Mouse (Mus musculus): ENCODE results near the gene Stat2. TPM values are rescaled to one million over a fixed set of nuclear protein-coding genes. Genes with fewer than 3 reads are reported as not detected.
"Not testable (repeated sequence)": the region's sequence is repeated elsewhere in the genome, so short reads cannot be mapped to it uniquely, and the experiment has no call there.

Gene Stat2
- polyA plus RNA-seq, 1 experiment, result 3.9 TPM

DNA sequence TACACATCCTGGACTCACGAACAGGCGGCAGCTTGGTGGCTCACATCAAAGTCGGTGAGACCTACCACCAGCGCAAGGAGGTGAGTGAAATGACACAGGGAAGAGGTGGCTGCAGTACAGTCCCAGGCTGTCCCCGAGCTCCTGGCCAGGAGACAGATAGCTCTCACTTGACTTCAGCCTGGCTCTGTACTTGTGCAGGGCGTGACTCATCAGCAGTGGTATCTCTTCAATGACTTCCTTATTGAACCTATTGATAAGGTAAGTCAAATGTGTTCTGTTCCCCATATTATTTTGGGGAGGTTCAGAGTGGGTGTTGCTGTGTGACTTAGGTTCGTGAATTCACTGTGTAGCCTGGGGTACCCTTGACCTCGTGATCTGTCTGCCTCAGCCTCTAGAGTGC, 45.2 kb downstream of the Stat2 start:
- H3K79me2 ChIP-seq (ENCODE audit: control insufficient read depth, insufficient read depth), result no peaks in the 10 kb centered on the region
- no peaks in the 10 kb centered on the region for H3K79me3 ChIP-seq (ENCODE audit: low read depth)
- no peak overlapping the region for H3ac ChIP-seq (ENCODE audit: control insufficient read depth, insufficient read length, low read depth)
- TF ChIP-seq MYOD1 (IDR thresholded peaks at IDR 0.05; ENCODE audit: control insufficient read depth, insufficient read length, low read depth), result no peak
- TF ChIP-seq MAX (IDR thresholded peaks at IDR 0.05), result no peak
- no peak for TF ChIP-seq CEBPB (IDR thresholded peaks at IDR 0.05; ENCODE audit: low read depth)
- TF ChIP-seq FOSL1 (IDR thresholded peaks at IDR 0.05; ENCODE audit: insufficient read depth, low read length, poor library complexity, severe bottlenecking), result no peak
- TF ChIP-seq MYOG (IDR thresholded peaks at IDR 0.05; ENCODE audit: control insufficient read depth, extremely low read depth, insufficient read length), result no peak
- no peak for TF ChIP-seq USF1 (IDR thresholded peaks at IDR 0.05; ENCODE audit: low read depth)
- TF ChIP-seq CTCF (IDR thresholded peaks at IDR 0.05; ENCODE audit: control insufficient read depth, insufficient read depth, insufficient read length), result no peak
- H3K27me3 ChIP-seq (ENCODE audit: control insufficient read depth, insufficient read depth, insufficient read length), result no peaks in the 10 kb centered on the region
- no peak overlapping the region for H3K4me3 ChIP-seq (ENCODE audit: insufficient read depth, poor library complexity, severe bottlenecking)
- H3K36me3 ChIP-seq (ENCODE audit: control insufficient read depth, insufficient read depth), result peaks cover 65% of the 10 kb centered on the region

- peaks cover 5% of the 10 kb centered on the region for H3K79me3 ChIP-seq (ENCODE audit: low read depth)
- H3K27me3 ChIP-seq (ENCODE audit: control insufficient read depth, insufficient read depth, insufficient read length), result no peaks in the 10 kb centered on the region
- peaks cover 25% of the 10 kb centered on the region for H3K79me2 ChIP-seq (ENCODE audit: control insufficient read depth, insufficient read depth)
- peak overlapping the region; percentile 34 for H3ac ChIP-seq (ENCODE audit: control insufficient read depth, insufficient read length, low read depth)
- peaks cover 48% of the 10 kb centered on the region for H3K36me3 ChIP-seq (ENCODE audit: control insufficient read depth, insufficient read depth)
- peak overlapping the region; percentile 92 for H3K4me3 ChIP-seq (ENCODE audit: insufficient read depth, poor library complexity, severe bottlenecking)
- TF ChIP-seq USF1 (IDR thresholded peaks at IDR 0.05; ENCODE audit: low read depth), result no peak
- TF ChIP-seq MAX (IDR thresholded peaks at IDR 0.05), result no peak
Observed at GRCm38 (mm10) chr10:128321641-128322040, 51.3 kb downstream of the Stat2 start.

DNA sequence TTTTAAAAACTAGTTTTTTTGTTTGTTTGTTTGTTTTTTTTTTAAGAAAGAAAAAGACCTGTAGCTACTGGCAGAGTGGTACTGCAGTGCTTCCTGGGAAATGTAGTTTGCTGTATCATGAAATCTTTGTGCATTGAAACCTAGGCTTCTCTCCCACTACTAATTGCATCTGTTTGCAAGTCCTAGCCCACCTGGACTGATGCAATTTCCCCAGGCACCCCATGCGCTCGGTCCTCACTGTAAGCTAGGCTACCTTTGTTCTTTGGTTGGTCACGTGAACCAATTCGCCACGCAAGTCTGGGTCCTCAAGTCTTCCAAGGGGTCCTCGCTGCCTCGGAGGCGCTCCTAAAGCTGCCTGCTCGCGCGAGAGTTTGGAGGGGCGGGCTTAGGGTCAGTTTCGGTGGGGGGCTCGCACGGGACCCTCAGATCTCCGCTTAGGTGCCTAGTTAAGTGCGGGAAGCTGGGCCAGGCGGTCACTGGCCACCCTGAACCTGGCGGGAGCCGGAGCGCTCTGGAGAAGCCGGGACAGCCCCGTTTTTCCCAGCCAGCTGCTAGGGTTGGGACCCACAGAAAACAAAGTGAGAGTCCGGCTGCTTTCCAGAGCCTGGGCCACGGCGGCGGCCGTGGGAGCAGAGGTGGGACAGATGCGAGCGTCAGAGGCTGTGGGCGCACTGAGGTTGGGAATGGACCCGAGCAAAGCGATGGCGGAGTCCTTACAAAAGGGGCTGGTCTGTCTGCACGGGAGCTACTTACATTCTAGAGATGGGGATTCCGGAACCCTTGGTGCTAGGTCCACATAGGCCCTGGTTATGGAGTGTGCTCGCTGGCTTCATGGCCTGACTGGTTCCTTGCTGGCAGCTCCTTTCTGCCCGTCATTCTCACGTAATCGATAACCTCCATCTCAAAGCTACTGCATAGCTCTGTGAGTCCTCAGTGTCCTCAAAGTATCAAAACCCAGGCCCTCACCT, 52.1 kb downstream of the Stat2 start, which contains the start of gene Cnpy2:
Gene Cnpy2 (plus strand): TSS at position 319 of the 968 bp plus-strand sequence.
- H3ac ChIP-seq (ENCODE audit: control insufficient read depth, insufficient read length, low read depth), result peak within 1 kb of the TSS; percentile 98
- peaks cover 5% of the 10 kb centered on the region for H3K79me3 ChIP-seq (ENCODE audit: low read depth)
- peak within 1 kb of the TSS; percentile 92 for H3K4me3 ChIP-seq (ENCODE audit: insufficient read depth, poor library complexity, severe bottlenecking)
- TF ChIP-seq MAX (IDR thresholded peaks at IDR 0.05), result peak; percentile 86
- peak; percentile 98 for TF ChIP-seq USF1 (IDR thresholded peaks at IDR 0.05; ENCODE audit: low read depth)
- no peak for TF ChIP-seq CTCF (IDR thresholded peaks at IDR 0.05; ENCODE audit: control insufficient read depth, insufficient read depth, insufficient read length)
- H3K36me3 ChIP-seq (ENCODE audit: control insufficient read depth, insufficient read depth), result peaks cover 48% of the 10 kb centered on the region
- no peaks in the 10 kb centered on the region for H3K27me3 ChIP-seq (ENCODE audit: control insufficient read depth, insufficient read depth, insufficient read length)
- H3K79me2 ChIP-seq (ENCODE audit: control insufficient read depth, insufficient read depth), result peaks cover 25% of the 10 kb centered on the region

GRCm38 (mm10) chr10:128323516-128323915, 53.2 kb downstream of the Stat2 start:
- Histone ChIP-seq H3K4me3 (ENCODE audit: insufficient read depth, poor library complexity, severe bottlenecking) (peak overlapping the region; percentile 92), H3K36me3 (ENCODE audit: control insufficient read depth, insufficient read depth) (peaks cover 40% of the 10 kb centered on the region), H3K79me3 (ENCODE audit: low read depth) (peaks cover 5% of the 10 kb centered on the region), H3K79me2 (ENCODE audit: control insufficient read depth, insufficient read depth) (peaks cover 25% of the 10 kb centered on the region), H3ac (ENCODE audit: control insufficient read depth, insufficient read length, low read depth) (peak overlapping the region; percentile 98), H3K27me3 (ENCODE audit: control insufficient read depth, insufficient read depth, insufficient read length) (no peaks in the 10 kb centered on the region)
- TF ChIP-seq CTCF (IDR thresholded peaks at IDR 0.05; ENCODE audit: control insufficient read depth, insufficient read depth, insufficient read length), result no peak
- TF ChIP-seq MYOD1 (IDR thresholded peaks at IDR 0.05; ENCODE audit: control insufficient read depth, insufficient read length, low read depth), result no peak
- no peak for TF ChIP-seq CEBPB (IDR thresholded peaks at IDR 0.05; ENCODE audit: low read depth)
- no peak for TF ChIP-seq MAX (IDR thresholded peaks at IDR 0.05)
- TF ChIP-seq MYOG (IDR thresholded peaks at IDR 0.05; ENCODE audit: control insufficient read depth, extremely low read depth, insufficient read length), result no peak
- TF ChIP-seq FOSL1 (IDR thresholded peaks at IDR 0.05; ENCODE audit: insufficient read depth, low read length, poor library complexity, severe bottlenecking), result no peak
- TF ChIP-seq USF1 (IDR thresholded peaks at IDR 0.05; ENCODE audit: low read depth), result no peak

DNA sequence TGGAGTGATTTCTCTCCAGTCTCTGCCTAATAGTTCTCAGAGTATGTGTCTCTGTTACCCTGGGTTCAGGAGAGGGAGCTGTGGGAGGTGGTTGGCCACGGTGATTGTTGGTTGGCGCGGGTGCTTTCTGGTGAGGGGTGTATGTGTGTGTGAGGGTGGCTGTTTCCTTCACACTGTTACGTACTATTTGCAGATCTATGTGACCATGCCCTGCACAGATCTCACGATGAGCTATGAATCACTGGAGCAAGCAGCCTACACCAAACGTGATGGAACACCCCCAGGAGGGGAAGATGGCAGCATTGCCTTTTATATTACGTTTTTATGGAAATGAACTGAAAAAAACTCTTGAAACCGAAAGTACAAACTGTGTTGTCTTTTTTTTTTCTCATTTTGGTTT, 56.5 kb downstream of the Stat2 start:
- Histone ChIP-seq H3K27me3 (ENCODE audit: control insufficient read depth, insufficient read depth, insufficient read length) (no peaks in the 10 kb centered on the region), H3K79me3 (ENCODE audit: low read depth) (peaks cover 5% of the 10 kb centered on the region), H3K36me3 (ENCODE audit: control insufficient read depth, insufficient read depth) (peaks cover 28% of the 10 kb centered on the region), H3K4me3 (ENCODE audit: insufficient read depth, poor library complexity, severe bottlenecking) (no peak overlapping the region), H3K79me2 (ENCODE audit: control insufficient read depth, insufficient read depth) (peaks cover 23% of the 10 kb centered on the region), H3ac (ENCODE audit: control insufficient read depth, insufficient read length, low read depth) (no peak overlapping the region)
- TF ChIP-seq MYOG (IDR thresholded peaks at IDR 0.05; ENCODE audit: control insufficient read depth, extremely low read depth, insufficient read length) (no peak), MAX (IDR thresholded peaks at IDR 0.05) (no peak), CTCF (IDR thresholded peaks at IDR 0.05; ENCODE audit: control insufficient read depth, insufficient read depth, insufficient read length) (no peak), USF1 (IDR thresholded peaks at IDR 0.05; ENCODE audit: low read depth) (no peak), MYOD1 (IDR thresholded peaks at IDR 0.05; ENCODE audit: control insufficient read depth, insufficient read length, low read depth) (no peak), CEBPB (IDR thresholded peaks at IDR 0.05; ENCODE audit: low read depth) (no peak), FOSL1 (IDR thresholded peaks at IDR 0.05; ENCODE audit: insufficient read depth, low read length, poor library complexity, severe bottlenecking) (no peak)

- no peak overlapping the region for H3K4me3 ChIP-seq (ENCODE audit: insufficient read depth, poor library complexity, severe bottlenecking)
- H3ac ChIP-seq (ENCODE audit: control insufficient read depth, insufficient read length, low read depth), result no peak overlapping the region
- H3K36me3 ChIP-seq (ENCODE audit: control insufficient read depth, insufficient read depth), result peaks cover 28% of the 10 kb centered on the region
- peaks cover 18% of the 10 kb centered on the region for H3K79me2 ChIP-seq (ENCODE audit: control insufficient read depth, insufficient read depth)
- no peak for TF ChIP-seq FOSL1 (IDR thresholded peaks at IDR 0.05; ENCODE audit: insufficient read depth, low read length, poor library complexity, severe bottlenecking)
- no peak for TF ChIP-seq CTCF (IDR thresholded peaks at IDR 0.05; ENCODE audit: control insufficient read depth, insufficient read depth, insufficient read length)
- no peak for TF ChIP-seq MYOD1 (IDR thresholded peaks at IDR 0.05; ENCODE audit: control insufficient read depth, insufficient read length, low read depth)
- TF ChIP-seq USF1 (IDR thresholded peaks at IDR 0.05; ENCODE audit: low read depth), result no peak
- TF ChIP-seq CEBPB (IDR thresholded peaks at IDR 0.05; ENCODE audit: low read depth), result no peak
- TF ChIP-seq MAX (IDR thresholded peaks at IDR 0.05), result no peak
- no peak for TF ChIP-seq MYOG (IDR thresholded peaks at IDR 0.05; ENCODE audit: control insufficient read depth, extremely low read depth, insufficient read length)
- H3K79me3 ChIP-seq (ENCODE audit: low read depth), result peaks cover 5% of the 10 kb centered on the region
- H3K27me3 ChIP-seq (ENCODE audit: control insufficient read depth, insufficient read depth, insufficient read length), result no peaks in the 10 kb centered on the region
Observed at GRCm38 (mm10) chr10:128327610-128328009, 57.3 kb downstream of the Stat2 start.

- not testable (repeated sequence) for H3K27me3 ChIP-seq (ENCODE audit: control insufficient read depth, insufficient read depth, insufficient read length); H3K79me2 ChIP-seq (ENCODE audit: control insufficient read depth, insufficient read depth); H3K79me3 ChIP-seq (ENCODE audit: low read depth); H3K4me3 ChIP-seq (ENCODE audit: insufficient read depth, poor library complexity, severe bottlenecking); H3ac ChIP-seq (ENCODE audit: control insufficient read depth, insufficient read length, low read depth); H3K36me3 ChIP-seq (ENCODE audit: control insufficient read depth, insufficient read depth)
Observed at GRCm38 (mm10) chr10:128332358-128333249, 62.2 kb downstream of the Stat2 start.

All from C2C12 (cell line).